Mouse (Mus musculus) liver, postnatal 0 days (tissue): ENCODE data around the gene Aff3.

Experiments
- CTCF ChIP-seq: sonication (generic); IDR thresholded peaks from 2 replicates; pipeline ENCODE4 v1.5.1; 2016; ENCODE audit warnings: antibody characterized with exemption, low read depth
- EP300 ChIP-seq: IDR thresholded peaks from 2 replicates; pipeline ENCODE4 v1.6.1; 2016; ENCODE audit warnings: antibody characterized with exemption, low read depth, mild to moderate bottlenecking

- TF ChIP-seq CTCF: no peak
- no peak for TF ChIP-seq EP300
Measured at GRCm38 (mm10) chr1:38240438-38241220, 424.1 kb downstream of the Aff3 start.
